Mouse (Mus musculus) limb, embryonic 15.5 days (tissue): ENCODE results near the gene Cd40. TPM values are rescaled to one million over a fixed set of nuclear protein-coding genes. Genes with fewer than 3 reads are reported as not detected.
A peak's percentile ranks its signal among the peaks of the same experiment; 100 is the strongest.

ENCODE experiments used
- ATAC-seq: fragments of 200-750 bp; cut with Nextera tagmentation; 2 replicates; pipeline ENCODE4 v1.8.0; 2017; ENCODE audit warnings: low read depth, moderate TSS enrichment; ENCODE audit not compliant: insufficient number of reproducible peaks, low FRiP score, low TSS enrichment
- H3K27ac ChIP-seq: fragments of 300-500 bp; sonication (generic); 2 replicates; pipeline ENCODE4 v1.5.1; 2015; ENCODE audit warnings: moderate library complexity, mild to moderate bottlenecking, inconsistent platforms
- H3K27me3 ChIP-seq: fragments of 300-500 bp; sonication (generic); 2 replicates; pipeline ENCODE4 v1.6.1; 2015; ENCODE audit warnings: inconsistent platforms
- H3K36me3 ChIP-seq: fragments of 300-500 bp; sonication (generic); 2 replicates; pipeline ENCODE4 v1.6.1; 2015; ENCODE audit warnings: inconsistent platforms
- H3K4me1 ChIP-seq: fragments of 300-500 bp; sonication (generic); 2 replicates; pipeline ENCODE4 v1.6.1; 2015; ENCODE audit warnings: inconsistent platforms
- H3K4me2 ChIP-seq: fragments of 300-500 bp; sonication (generic); 2 replicates; pipeline ENCODE4 v1.6.1; 2015; ENCODE audit warnings: mild to moderate bottlenecking, inconsistent platforms
- H3K4me3 ChIP-seq: fragments of 300-500 bp; sonication (generic); 2 replicates; pipeline ENCODE4 v1.5.1; 2015; ENCODE audit warnings: mild to moderate bottlenecking, inconsistent platforms
- H3K9ac ChIP-seq: fragments of 300-500 bp; sonication (generic); 2 replicates; pipeline ENCODE4 v1.6.1; 2015; ENCODE audit warnings: inconsistent platforms
- H3K9me3 ChIP-seq: fragments of 300-500 bp; sonication (generic); 2 replicates; pipeline ENCODE4 v1.6.1; 2016; ENCODE audit warnings: inconsistent platforms
- WGBS: fragments of 180-500 bp; shearing (Covaris S2); methylation state at CpG from one replicate; pipeline ENCODE4 v1.1.7; 2015; 5-methylcytosine and 5-hydroxymethylcytosine counted together
- polyA plus RNA-seq: library from polyadenylated mRNA; unstranded; fragments of >200 nt; fragmentation: Nextera tagmentation; extraction: Ambion mirVana; gene quantifications from 2 replicates; pipeline ENCODE4 v1.2.1, GENCODE M21; 2015

The Cd40 gene
- polyA plus RNA-seq, 1 experiment from 2014 or later = 7.5 TPM

DNA sequence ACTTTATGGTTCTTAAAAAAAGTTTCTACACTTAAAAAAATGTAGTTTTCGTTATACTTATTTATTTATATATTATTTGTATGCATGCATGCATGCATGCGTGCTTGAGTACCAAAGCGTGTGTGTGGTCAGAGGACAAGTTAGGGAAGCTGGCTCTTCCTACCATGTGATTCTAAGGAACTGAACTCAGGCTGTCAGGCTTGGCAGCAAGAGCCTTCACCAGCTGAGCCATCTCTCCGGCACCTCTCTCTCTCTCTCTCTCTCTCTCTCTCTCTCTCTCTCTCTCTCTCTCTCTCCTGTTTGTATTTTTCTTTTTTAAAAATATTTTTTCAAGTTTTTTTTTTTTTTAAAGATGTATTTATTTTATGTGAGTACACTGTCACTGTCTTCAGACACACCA, 4.5 kb downstream of the Cd40 start:
- Histone ChIP-seq H3K9me3 (no peaks in the 10 kb centered on the region), H3K27me3 (0 out of 2 replicates have a peak, but pooled peaks cover 6% of the 10 kb centered on the region), H3K4me1 (peaks cover 11% of the 10 kb centered on the region), H3K9ac (no peak overlapping the region), H3K4me2 (no peak overlapping the region), H3K36me3 (no peaks in the 10 kb centered on the region), H3K27ac (no peak overlapping the region), H3K4me3 (no peak overlapping the region)
- 90% methylated on average over 4 of the region's 4 CpGs for WGBS
- ATAC-seq = no peak

DNA sequence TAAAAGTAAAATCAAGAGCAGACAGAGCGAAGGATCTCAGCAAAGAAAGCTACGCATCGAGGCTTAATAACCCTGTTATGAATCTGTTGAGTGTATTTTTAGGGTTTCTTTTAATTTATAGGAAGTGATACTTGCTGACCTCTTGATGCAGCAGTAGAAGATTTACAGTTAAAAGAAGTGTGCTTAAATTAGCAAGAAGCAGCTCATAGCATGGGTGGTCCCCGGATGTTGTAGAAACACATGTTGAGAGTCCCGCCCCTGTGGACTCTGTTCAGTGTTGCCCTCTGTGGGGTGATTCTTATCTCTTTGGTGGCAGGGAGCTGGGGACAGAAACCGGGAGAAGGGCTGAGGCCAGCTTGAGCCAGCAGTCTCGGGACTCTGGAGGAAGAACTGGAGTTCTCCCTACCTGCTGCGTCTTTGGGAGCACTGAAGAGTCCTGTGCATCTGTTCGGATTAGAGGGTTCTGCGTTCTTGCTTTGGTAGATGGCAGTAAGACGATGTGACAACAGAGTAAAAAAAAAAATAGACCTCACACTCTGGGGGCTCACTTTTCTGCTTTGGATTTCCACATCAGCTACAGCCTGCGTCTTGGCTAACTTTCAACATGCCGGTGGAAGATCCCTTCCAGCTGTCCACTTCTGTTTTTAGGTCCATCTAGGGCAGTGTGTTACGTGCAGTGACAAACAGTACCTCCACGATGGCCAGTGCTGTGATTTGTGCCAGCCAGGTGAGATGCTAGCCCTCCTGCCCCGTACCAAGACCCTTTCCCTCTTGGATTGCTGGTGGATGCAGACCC, 6.4 kb downstream of the Cd40 start:
- Histone ChIP-seq H3K4me1 (no peaks in the 10 kb centered on the region), H3K27ac (no peak overlapping the region), H3K9ac (no peak overlapping the region), H3K9me3 (no peaks in the 10 kb centered on the region), H3K4me3 (no peak overlapping the region), H3K4me2 (no peak overlapping the region), H3K27me3 (0 out of 2 replicates have a peak, but pooled peaks cover under 1% of the 10 kb centered on the region), H3K36me3 (no peaks in the 10 kb centered on the region)
- WGBS = 70% methylated on average over 16 of the region's 16 CpGs
- ATAC-seq = no peak

DNA sequence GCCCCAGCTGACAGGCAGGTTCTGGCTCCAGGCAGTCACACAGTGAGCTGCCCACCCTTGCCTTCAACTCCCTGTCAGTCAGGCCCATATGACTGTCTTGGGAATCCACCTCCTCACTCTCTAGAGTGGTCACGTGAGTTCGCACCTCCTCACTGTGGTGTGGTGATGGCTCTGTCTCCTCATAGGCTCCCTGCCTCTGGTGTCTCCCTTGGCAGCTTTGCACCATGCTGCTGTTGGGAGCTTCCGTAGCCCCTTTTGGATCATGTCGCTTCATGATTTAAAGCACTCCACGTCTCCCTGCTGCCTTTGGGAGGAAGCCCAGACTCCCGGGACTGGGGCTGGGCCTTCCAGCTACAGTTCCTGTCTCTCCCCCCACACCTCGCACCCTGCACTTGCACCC, 9.1 kb downstream of the Cd40 start:
- H3K4me3 ChIP-seq = no peak overlapping the region
- no peak overlapping the region for H3K4me2 ChIP-seq
- H3K27me3 ChIP-seq = no peaks in the 10 kb centered on the region
- H3K4me1 ChIP-seq = no peaks in the 10 kb centered on the region
- no peaks in the 10 kb centered on the region for H3K9me3 ChIP-seq
- no peaks in the 10 kb centered on the region for H3K36me3 ChIP-seq
- H3K27ac ChIP-seq = no peak overlapping the region
- WGBS = 37% methylated on average over 7 of the region's 7 CpGs
- ATAC-seq = no peak
- H3K9ac ChIP-seq = no peak overlapping the region

DNA sequence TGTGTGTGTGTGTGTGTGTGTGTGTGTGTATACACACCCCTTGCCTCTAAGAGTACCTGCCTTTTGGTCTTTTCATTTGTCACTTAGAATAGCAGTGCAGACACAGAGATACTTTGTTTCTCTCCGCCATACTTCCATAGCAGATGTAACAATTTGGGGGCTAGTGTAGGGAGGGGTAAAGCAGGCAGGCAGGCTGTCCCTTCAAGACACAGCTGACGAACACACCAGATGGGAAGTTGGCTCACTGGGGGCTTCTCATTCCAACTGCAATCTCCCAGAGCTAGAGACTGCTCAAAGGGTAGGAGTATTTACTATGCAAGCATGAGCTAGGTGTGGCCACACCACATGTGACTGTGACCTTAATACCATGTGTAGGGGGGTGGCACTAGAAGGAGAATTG, 13.4 kb downstream of the Cd40 start:
- no peak overlapping the region for H3K9ac ChIP-seq
- no peak overlapping the region for H3K4me2 ChIP-seq
- H3K27ac ChIP-seq = no peak overlapping the region
- H3K4me3 ChIP-seq = no peak overlapping the region
- WGBS = 71% methylated on average over 2 of the region's 2 CpGs
- H3K4me1 ChIP-seq = no peaks in the 10 kb centered on the region
- no peaks in the 10 kb centered on the region for H3K9me3 ChIP-seq
- H3K27me3 ChIP-seq = peaks cover 27% of the 10 kb centered on the region
- no peak for ATAC-seq
- no peaks in the 10 kb centered on the region for H3K36me3 ChIP-seq

DNA sequence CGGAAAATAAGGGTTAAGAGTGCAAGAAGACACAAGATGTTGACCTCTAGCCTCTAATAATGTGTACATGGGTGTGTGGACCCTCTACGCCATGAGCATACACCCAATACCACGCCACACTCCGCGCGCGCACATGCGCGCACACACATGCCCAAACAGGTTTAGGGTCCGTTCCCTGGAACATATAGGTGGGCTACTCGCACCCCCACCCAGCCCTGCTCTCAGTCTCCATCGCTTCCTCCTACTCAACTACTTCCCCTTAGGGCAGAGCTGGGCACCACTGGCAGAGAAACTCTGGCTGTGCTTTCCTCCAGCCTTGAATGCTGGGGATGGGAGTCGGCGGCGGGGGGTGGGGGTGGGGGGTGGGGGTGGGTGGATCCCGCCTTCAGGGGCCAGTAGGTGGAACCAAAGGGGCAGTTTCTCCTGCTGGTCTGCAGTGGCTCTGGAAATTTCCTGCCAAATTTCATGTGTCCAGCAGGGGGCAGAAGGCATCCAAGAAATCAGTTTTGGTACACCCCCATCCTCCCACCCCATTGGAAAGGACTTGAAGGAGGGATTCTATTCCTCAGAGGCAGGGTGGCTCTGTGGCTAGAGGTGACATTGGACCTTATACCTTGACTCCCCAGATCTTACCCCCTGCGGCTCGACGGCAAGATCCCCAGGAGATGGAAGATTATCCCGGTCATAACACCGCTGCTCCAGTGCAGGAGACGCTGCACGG, 14.8 kb downstream of the Cd40 start:
- H3K27me3 ChIP-seq = peaks cover 42% of the 10 kb centered on the region
- H3K9me3 ChIP-seq = no peaks in the 10 kb centered on the region
- ATAC-seq = no peak
- no peaks in the 10 kb centered on the region for H3K36me3 ChIP-seq
- H3K4me2 ChIP-seq = peak overlapping the region; percentile 24; the same call in 1 of the 2 replicates
- H3K4me1 ChIP-seq = no peaks in the 10 kb centered on the region
- no peak overlapping the region for H3K4me3 ChIP-seq
- no peak overlapping the region for H3K9ac ChIP-seq
- WGBS = 17% methylated on average over 23 of the region's 23 CpGs
- no peak overlapping the region for H3K27ac ChIP-seq

DNA sequence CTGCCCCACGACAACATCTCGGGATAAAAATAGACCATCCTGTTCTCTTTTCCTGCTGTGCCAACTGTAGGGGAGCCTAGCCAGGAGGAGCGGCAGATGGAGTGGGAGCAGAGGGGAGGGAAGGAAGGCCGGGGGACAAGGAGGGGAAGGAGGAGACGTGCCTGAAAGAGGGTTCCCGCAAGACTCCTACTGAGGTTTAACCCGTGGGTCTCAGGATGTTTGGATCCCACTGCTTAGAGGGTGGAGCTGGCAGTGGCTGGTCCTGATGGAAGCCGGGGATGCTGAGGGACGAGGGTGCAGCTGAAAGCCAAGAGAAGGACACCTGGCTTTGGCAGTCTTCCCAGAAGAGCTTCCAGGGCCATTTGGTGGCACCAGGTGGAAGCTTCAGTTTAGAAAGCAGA, 18.0 kb downstream of the Cd40 start:
- H3K27me3 ChIP-seq = peaks cover 73% of the 10 kb centered on the region
- H3K4me1 ChIP-seq = no peaks in the 10 kb centered on the region
- H3K9me3 ChIP-seq = no peaks in the 10 kb centered on the region
- ATAC-seq = no peak
- WGBS = 18% methylated on average over 9 of the region's 9 CpGs
- H3K27ac ChIP-seq = no peak overlapping the region
- H3K4me2 ChIP-seq = no peak overlapping the region
- H3K9ac ChIP-seq = no peak overlapping the region
- H3K36me3 ChIP-seq = no peaks in the 10 kb centered on the region
- no peak overlapping the region for H3K4me3 ChIP-seq

- Histone ChIP-seq H3K4me2 (no peak overlapping the region), H3K4me1 (no peaks in the 10 kb centered on the region), H3K9ac (no peak overlapping the region), H3K9me3 (no peaks in the 10 kb centered on the region), H3K27ac (no peak overlapping the region), H3K27me3 (peaks cover 82% of the 10 kb centered on the region), H3K36me3 (no peaks in the 10 kb centered on the region), H3K4me3 (no peak overlapping the region)
- ATAC-seq = no peak
- 48% methylated on average over 11 of the region's 11 CpGs for WGBS
Observed at GRCm38 (mm10) chr2:165074081-165074884, 18.9 kb downstream of the Cd40 start.

- H3K9me3 ChIP-seq = no peaks in the 10 kb centered on the region
- no peaks in the 10 kb centered on the region for H3K36me3 ChIP-seq
- no peak overlapping the region for H3K9ac ChIP-seq
- H3K4me2 ChIP-seq = no peak overlapping the region
- no peak overlapping the region for H3K4me3 ChIP-seq
- ATAC-seq = no peak
- peaks cover 88% of the 10 kb centered on the region for H3K27me3 ChIP-seq
- H3K4me1 ChIP-seq = no peaks in the 10 kb centered on the region
- no peak overlapping the region for H3K27ac ChIP-seq
- 35% methylated on average over 2 of the region's 2 CpGs for WGBS
Observed at GRCm38 (mm10) chr2:165074937-165075336, 19.5 kb downstream of the Cd40 start.

- H3K36me3 ChIP-seq = no peaks in the 10 kb centered on the region
- no peak for ATAC-seq
- H3K9me3 ChIP-seq = no peaks in the 10 kb centered on the region
- no peak overlapping the region for H3K4me3 ChIP-seq
- H3K27me3 ChIP-seq = peaks cover 89% of the 10 kb centered on the region
- no peak overlapping the region for H3K9ac ChIP-seq
- no peak overlapping the region for H3K27ac ChIP-seq
- 8% methylated on average over 9 of the region's 9 CpGs for WGBS
- no peaks in the 10 kb centered on the region for H3K4me1 ChIP-seq
- no peak overlapping the region for H3K4me2 ChIP-seq
Observed at GRCm38 (mm10) chr2:165077055-165077454, 21.6 kb downstream of the Cd40 start.

DNA sequence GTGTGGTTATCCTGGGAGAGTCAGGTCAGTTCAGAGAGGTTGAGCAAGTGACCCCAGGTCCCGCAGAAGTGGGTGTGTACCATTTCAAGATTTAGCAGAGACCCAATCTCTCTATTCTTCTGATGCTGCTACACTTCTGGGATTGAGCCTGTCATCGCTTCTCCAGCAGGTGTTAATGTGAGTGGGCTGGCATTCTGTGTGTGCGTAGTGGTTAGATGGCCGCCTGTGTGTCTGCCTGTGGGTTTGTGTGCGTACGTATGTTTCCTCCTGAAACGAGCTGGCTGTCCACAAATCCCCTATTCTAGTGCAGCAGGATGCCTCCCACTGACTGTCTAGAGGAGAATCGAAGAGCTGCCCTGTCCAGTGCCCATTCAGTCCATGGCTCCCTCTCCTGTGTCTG, 22.6 kb downstream of the Cd40 start:
- WGBS = 54% methylated on average over 8 of the region's 8 CpGs
- H3K27me3 ChIP-seq = peaks cover 85% of the 10 kb centered on the region
- no peak overlapping the region for H3K9ac ChIP-seq

GRCm38 (mm10) chr2:165078605-165079004, 23.2 kb downstream of the Cd40 start:
- no peaks in the 10 kb centered on the region for H3K4me1 ChIP-seq
- no peak overlapping the region for H3K9ac ChIP-seq
- H3K4me3 ChIP-seq = no peak overlapping the region
- H3K27ac ChIP-seq = no peak overlapping the region
- H3K27me3 ChIP-seq = peaks cover 80% of the 10 kb centered on the region
- no peaks in the 10 kb centered on the region for H3K9me3 ChIP-seq
- WGBS = 18% methylated on average over 10 of the region's 10 CpGs
- no peak for ATAC-seq
- no peak overlapping the region for H3K4me2 ChIP-seq
- H3K36me3 ChIP-seq = no peaks in the 10 kb centered on the region

More for the DNA sequence above, 22.6 kb downstream of the Cd40 start:
- no peak for ATAC-seq
- no peaks in the 10 kb centered on the region for H3K9me3 ChIP-seq
- no peak overlapping the region for H3K4me2 ChIP-seq
- H3K36me3 ChIP-seq = no peaks in the 10 kb centered on the region
- no peak overlapping the region for H3K27ac ChIP-seq
- H3K4me1 ChIP-seq = no peaks in the 10 kb centered on the region
- no peak overlapping the region for H3K4me3 ChIP-seq

GRCm38 (mm10) chr2:165080657-165081056, 25.2 kb downstream of the Cd40 start:
- ATAC-seq = no peak
- no peak overlapping the region for H3K9ac ChIP-seq
- no peak overlapping the region for H3K4me2 ChIP-seq
- H3K4me1 ChIP-seq = no peaks in the 10 kb centered on the region
- no peaks in the 10 kb centered on the region for H3K36me3 ChIP-seq
- no peak overlapping the region for H3K27ac ChIP-seq
- no peak overlapping the region for H3K4me3 ChIP-seq
- peaks cover 59% of the 10 kb centered on the region for H3K27me3 ChIP-seq
- WGBS = 24% methylated on average over 9 of the region's 9 CpGs
- H3K9me3 ChIP-seq = no peaks in the 10 kb centered on the region
